Mouse (Mus musculus) G1E (cell line): ENCODE measurements around the gene Cmss1. TPM values are rescaled to one million over a fixed set of nuclear protein-coding genes. Genes with fewer than 3 reads are reported as not detected.

Experiments
- ATAC-seq: 2 replicates; pipeline ENCODE4 v1.8.0; 2016; ENCODE audit warnings: mild to moderate bottlenecking; ENCODE audit not compliant: insufficient number of reproducible peaks, poor library complexity, low FRiP score, severe bottlenecking; ENCODE audit errors: extremely low read depth
- DNase-seq: peaks from one replicate; pipeline ENCODE4 v3.0.0; 2012; ENCODE audit warnings: low spot score
- H3K27me3 ChIP-seq: 2 replicates; pipeline ENCODE4 v1.6.1; 2012; ENCODE audit warnings: mild to moderate bottlenecking, low read length, inconsistent platforms; ENCODE audit not compliant: insufficient read depth
- H3K36me3 ChIP-seq: replicated peaks from 2 replicates; pipeline ENCODE3; 2012; ENCODE audit warnings: mild to moderate bottlenecking, inconsistent platforms
- H3K4me1 ChIP-seq: 2 replicates; pipeline ENCODE4 v1.6.1; 2012; ENCODE audit warnings: low read depth, low read length, inconsistent platforms, mixed read lengths; ENCODE audit not compliant: insufficient read depth
- H3K4me3 ChIP-seq: 2 replicates; pipeline ENCODE4 v1.5.1; 2012; ENCODE audit warnings: low read depth, mild to moderate bottlenecking, inconsistent platforms, low read length, moderate library complexity, mixed read lengths
- H3K9me3 ChIP-seq: replicated peaks from 2 replicates; pipeline ENCODE4 v1.6.1; 2012; ENCODE audit warnings: inconsistent platforms
- CTCF ChIP-seq: IDR thresholded peaks from 2 replicates; pipeline ENCODE4 v1.5.1; 2012; ENCODE audit warnings: low read depth, low read length, inconsistent platforms, mixed read lengths
- GATA1 ChIP-seq: IDR thresholded peaks from 2 replicates; pipeline ENCODE4 v1.6.1; 2012; ENCODE audit warnings: borderline replicate concordance, low read length, inconsistent platforms, mixed read lengths
- GATA2 ChIP-seq: IDR thresholded peaks from 2 replicates; pipeline ENCODE4 v1.6.1; 2012; ENCODE audit warnings: low read depth, low read length, inconsistent platforms, borderline replicate concordance
- POLR2AphosphoS5 ChIP-seq: IDR thresholded peaks from 2 replicates; pipeline ENCODE4 v1.6.1; 2012; ENCODE audit warnings: low read depth, low read length, inconsistent platforms; ENCODE audit not compliant: insufficient replicate concordance
- TAL1 ChIP-seq: conservative IDR thresholded peaks from 2 replicates; pipeline ENCODE4 v1.6.1; 2012; ENCODE audit warnings: low read depth, low read length, inconsistent platforms, mixed read lengths
- polyA plus RNA-seq: library from polyadenylated mRNA; stranded (reverse); fragments of >175 nt; gene quantifications from 2 replicates; pipeline ENCODE4 v1.2.3, GENCODE M21; 2012
- total RNA-seq, 2 experiments: library from RNA; stranded (forward) in 1 of 2; stranded (reverse) in 1 of 2; fragments of 200-1000 nt in 1 of 2; fragments of >200 nt in 1 of 2; fragmentation: Nextera tagmentation in 1 of 2; gene quantifications; 2 replicates each; pipeline ENCODE4 v1.2.3; 2014 to 2017

Cmss1 gene
- total and polyA plus RNA-seq, 3 experiments: 12.8 to 66.7 (median 66.3) TPM

GRCm38 (mm10) chr16:57389566-57390251 lies 217.0 kb downstream of the Cmss1 start:
- DNase-seq (no peak), ATAC-seq (no peak)
- Histone ChIP-seq H3K27me3 (no peaks in the 10 kb centered on the region), H3K4me3 (no peak overlapping the region), H3K36me3 (peaks cover 3% of the 10 kb centered on the region), H3K4me1 (no peaks in the 10 kb centered on the region), H3K9me3 (no peaks in the 10 kb centered on the region)
- TF ChIP-seq TAL1 (no peak), POLR2AphosphoS5 (no peak), CTCF (no peak), GATA2 (no peak), GATA1 (no peak)

- Histone ChIP-seq H3K9me3 (0 out of 2 replicates have a peak, but pooled peaks cover 2% of the 10 kb centered on the region), H3K4me1 (no peaks in the 10 kb centered on the region), H3K27me3 (no peaks in the 10 kb centered on the region), H3K36me3 (no peaks in the 10 kb centered on the region), H3K4me3 (no peak overlapping the region)
- TF ChIP-seq GATA2 (no peak), POLR2AphosphoS5 (no peak)
- ATAC-seq (no peak), DNase-seq (no peak)
Measured at GRCm38 (mm10) chr16:57384274-57384673, 222.4 kb downstream of the Cmss1 start.

- ATAC-seq: no peak
- TF ChIP-seq POLR2AphosphoS5: no peak
- no peak for TF ChIP-seq CTCF
- no peak for TF ChIP-seq TAL1
- TF ChIP-seq GATA2: no peak
- TF ChIP-seq GATA1: no peak
- H3K27me3 ChIP-seq: no peaks in the 10 kb centered on the region
Measured at GRCm38 (mm10) chr16:57383266-57383971, 223.2 kb downstream of the Cmss1 start.

GRCm38 (mm10) chr16:57378631-57379330 lies 227.9 kb downstream of the Cmss1 start:
- TF ChIP-seq POLR2AphosphoS5 (no peak), GATA2 (no peak), TAL1 (no peak), CTCF (no peak), GATA1 (no peak)
- Histone ChIP-seq H3K9me3 (0 out of 2 replicates have a peak, but pooled peaks cover 2% of the 10 kb centered on the region), H3K4me3 (no peak overlapping the region), H3K36me3 (peaks cover 4% of the 10 kb centered on the region), H3K27me3 (no peaks in the 10 kb centered on the region), H3K4me1 (no peaks in the 10 kb centered on the region)
- ATAC-seq (no peak), DNase-seq (no peak)

More at GRCm38 (mm10) chr16:57383266-57383971, 223.2 kb downstream of the Cmss1 start:
- Histone ChIP-seq H3K9me3 (0 out of 2 replicates have a peak, but pooled peaks cover 2% of the 10 kb centered on the region), H3K4me3 (no peak overlapping the region), H3K36me3 (no peaks in the 10 kb centered on the region), H3K4me1 (no peaks in the 10 kb centered on the region)
- no peak for DNase-seq

GRCm38 (mm10) chr16:57375248-57375837 lies 231.3 kb downstream of the Cmss1 start:
- Histone ChIP-seq H3K36me3 (peaks cover 4% of the 10 kb centered on the region), H3K4me3 (no peak overlapping the region), H3K4me1 (no peaks in the 10 kb centered on the region), H3K27me3 (no peaks in the 10 kb centered on the region), H3K9me3 (no peaks in the 10 kb centered on the region)
- ATAC-seq (no peak), DNase-seq (no peak)
- TF ChIP-seq CTCF (no peak), POLR2AphosphoS5 (no peak), GATA2 (no peak), TAL1 (no peak), GATA1 (no peak)

- peaks cover 4% of the 10 kb centered on the region for H3K36me3 ChIP-seq
- H3K27me3 ChIP-seq: no peaks in the 10 kb centered on the region
- DNase-seq (no peak), ATAC-seq (no peak)
- TF ChIP-seq POLR2AphosphoS5: no peak
- TF ChIP-seq GATA2: no peak
- TF ChIP-seq CTCF: no peak
- no peak for TF ChIP-seq TAL1
- no peak for TF ChIP-seq GATA1
- H3K4me3 ChIP-seq: no peak overlapping the region
- no peaks in the 10 kb centered on the region for H3K9me3 ChIP-seq
- H3K4me1 ChIP-seq: no peaks in the 10 kb centered on the region
Measured at GRCm38 (mm10) chr16:57372156-57372555, 234.5 kb downstream of the Cmss1 start.
